Mouse (Mus musculus): ENCODE results near the gene Reg4.

- TF ChIP-seq CTCF (conservative IDR thresholded peaks at IDR 0.05 in 1 of 2, IDR thresholded peaks at IDR 0.05 in 1 of 2; ENCODE audit: low read depth in 2 of 2, low read length in 2 of 2) (no peak), NELFE (IDR thresholded peaks at IDR 0.05; ENCODE audit: low read depth, low read length) (no peak), ZKSCAN1 (IDR thresholded peaks at IDR 0.05; ENCODE audit: borderline replicate concordance, low read depth, low read length) (no peak), MAX (IDR thresholded peaks at IDR 0.05; ENCODE audit: low read length) (no peak), JUN (IDR thresholded peaks at IDR 0.05; ENCODE audit: insufficient read depth, low read depth, low read length) (no peak), MAFK (IDR thresholded peaks at IDR 0.05; ENCODE audit: insufficient replicate concordance, low read length) (no peak), MAZ (IDR thresholded peaks at IDR 0.05; ENCODE audit: low read depth, low read length) (no peak), NRF1 (IDR thresholded peaks at IDR 0.05; ENCODE audit: low read depth, low read length) (no peak), EP300 (IDR thresholded peaks at IDR 0.05; ENCODE audit: low read length) (no peak), CHD1 (IDR thresholded peaks at IDR 0.05; ENCODE audit: low read depth, low read length) (no peak), BHLHE40 (IDR thresholded peaks at IDR 0.05; ENCODE audit: low read depth, low read length) (no peak), HCFC1 (IDR thresholded peaks at IDR 0.05; ENCODE audit: low read depth, low read length) (no peak), RAD21 (IDR thresholded peaks at IDR 0.05; ENCODE audit: low read depth, low read length) (no peak), POLR2A (IDR thresholded peaks at IDR 0.05; ENCODE audit: low read depth, low read length) (no peak)
These were observed 1.3 kb downstream of the Reg4 start for GRCm38 (mm10) chr3:98223263-98223662.

Measured in CH12.LX (cell line).